Mouse (Mus musculus): ENCODE data around the gene Tmem170. TPM values are rescaled to one million over a fixed set of nuclear protein-coding genes. Genes with fewer than 3 reads are reported as not detected.

The Tmem170 gene
- polyA plus RNA-seq, 1 experiment, result 3.4 TPM

DNA sequence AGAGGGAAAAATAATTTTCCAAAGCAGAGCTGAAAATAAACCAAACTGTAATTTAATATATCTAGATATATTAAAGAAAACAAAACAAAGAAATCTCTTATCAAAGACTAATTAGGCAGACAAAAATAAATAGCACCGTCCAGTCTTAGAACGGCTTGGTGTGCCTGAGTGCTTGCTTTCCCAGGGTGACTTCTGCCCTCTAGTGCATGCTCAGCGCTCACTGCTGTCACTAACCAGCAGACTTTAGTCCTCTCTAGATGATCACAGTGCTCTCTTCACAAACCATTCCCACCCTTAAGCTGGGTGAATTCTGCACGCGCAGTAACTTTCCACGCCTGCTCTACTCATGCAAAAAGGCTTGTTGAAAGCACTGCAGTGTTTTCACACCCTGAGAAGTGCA lies 51.3 kb downstream of the Tmem170 start:
- Histone ChIP-seq H3K4me1 (ENCODE audit: control insufficient read depth, insufficient read depth, low read length) (peaks cover 2% of the 10 kb centered on the region; the same call in 1 of the 2 replicates), H3K4me3 (ENCODE audit: insufficient read depth, low read length) (no peak overlapping the region), H3K27ac (ENCODE audit: insufficient read depth, low read length) (no peak overlapping the region)
- TF ChIP-seq CTCF (IDR thresholded peaks at IDR 0.05; ENCODE audit: extremely low read depth, insufficient read depth, low read length), result peak; percentile 55
- TF ChIP-seq POLR2A (IDR thresholded peaks at IDR 0.05; ENCODE audit: extremely low read depth, insufficient read depth, low read length), result no peak

DNA sequence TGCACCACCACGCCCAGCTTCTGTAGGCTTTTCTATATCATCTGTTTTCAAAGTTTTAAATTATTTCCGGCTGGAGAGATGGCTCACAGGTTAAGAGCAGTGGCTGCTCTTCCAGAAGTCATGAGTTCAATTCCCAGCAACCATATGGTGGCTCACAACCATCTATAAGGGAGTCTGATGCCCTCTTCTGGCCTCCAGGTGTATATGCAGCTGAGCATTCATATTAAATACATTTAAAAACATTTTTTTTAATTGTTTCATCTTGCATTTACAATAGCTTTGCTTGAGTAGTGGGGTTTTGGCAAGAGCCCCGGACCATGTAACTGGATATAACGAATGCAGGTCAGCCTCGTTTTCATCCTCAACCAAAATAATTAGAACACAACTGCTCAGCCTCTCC lies 52.2 kb downstream of the Tmem170 start:
- peaks cover 2% of the 10 kb centered on the region; the same call in 1 of the 2 replicates for H3K4me1 ChIP-seq (ENCODE audit: control insufficient read depth, insufficient read depth, low read length)

GRCm38 (mm10) chr8:111821199-111821598 lies 55.4 kb downstream of the Tmem170 start:
- Histone ChIP-seq H3K27ac (ENCODE audit: insufficient read depth, low read length) (no peak overlapping the region), H3K4me1 (ENCODE audit: control insufficient read depth, insufficient read depth, low read length) (no peaks in the 10 kb centered on the region)
- TF ChIP-seq POLR2A (IDR thresholded peaks at IDR 0.05; ENCODE audit: extremely low read depth, insufficient read depth, low read length), result no peak
- TF ChIP-seq CTCF (IDR thresholded peaks at IDR 0.05; ENCODE audit: extremely low read depth, insufficient read depth, low read length), result no peak

More for the DNA sequence above, 52.2 kb downstream of the Tmem170 start:
- Histone ChIP-seq H3K4me3 (ENCODE audit: insufficient read depth, low read length) (no peak overlapping the region), H3K27ac (ENCODE audit: insufficient read depth, low read length) (no peak overlapping the region)
- TF ChIP-seq POLR2A (IDR thresholded peaks at IDR 0.05; ENCODE audit: extremely low read depth, insufficient read depth, low read length), result no peak
- TF ChIP-seq CTCF (IDR thresholded peaks at IDR 0.05; ENCODE audit: extremely low read depth, insufficient read depth, low read length), result no peak

DNA sequence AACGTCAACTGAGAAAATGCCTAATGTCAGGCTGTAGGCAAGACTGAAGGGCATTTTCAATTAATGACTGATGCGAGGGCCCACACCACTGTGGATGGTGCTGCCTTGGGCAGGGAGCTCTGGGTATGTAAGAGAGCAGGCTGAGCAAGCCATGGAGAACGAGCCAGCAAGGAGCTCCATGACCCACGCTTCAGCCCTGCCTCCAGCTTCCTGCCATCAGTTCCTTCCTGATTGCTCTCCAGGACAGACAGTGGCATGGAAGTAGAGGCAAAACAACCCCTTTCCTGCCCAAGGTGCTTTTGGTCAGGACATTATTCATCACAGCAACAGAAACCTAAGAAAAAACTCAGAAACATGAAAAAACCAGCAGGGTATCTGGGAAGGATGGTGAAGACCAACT lies 55.9 kb downstream of the Tmem170 start:
- H3K27ac ChIP-seq (ENCODE audit: insufficient read depth, low read length), result no peak overlapping the region
- TF ChIP-seq CTCF (IDR thresholded peaks at IDR 0.05; ENCODE audit: extremely low read depth, insufficient read depth, low read length) (no peak), POLR2A (IDR thresholded peaks at IDR 0.05; ENCODE audit: extremely low read depth, insufficient read depth, low read length) (no peak)
- H3K4me1 ChIP-seq (ENCODE audit: control insufficient read depth, insufficient read depth, low read length), result no peaks in the 10 kb centered on the region
- no peak overlapping the region for H3K4me3 ChIP-seq (ENCODE audit: insufficient read depth, low read length)

More at GRCm38 (mm10) chr8:111821199-111821598, 55.4 kb downstream of the Tmem170 start:
- no peak overlapping the region for H3K4me3 ChIP-seq (ENCODE audit: insufficient read depth, low read length)

DNA sequence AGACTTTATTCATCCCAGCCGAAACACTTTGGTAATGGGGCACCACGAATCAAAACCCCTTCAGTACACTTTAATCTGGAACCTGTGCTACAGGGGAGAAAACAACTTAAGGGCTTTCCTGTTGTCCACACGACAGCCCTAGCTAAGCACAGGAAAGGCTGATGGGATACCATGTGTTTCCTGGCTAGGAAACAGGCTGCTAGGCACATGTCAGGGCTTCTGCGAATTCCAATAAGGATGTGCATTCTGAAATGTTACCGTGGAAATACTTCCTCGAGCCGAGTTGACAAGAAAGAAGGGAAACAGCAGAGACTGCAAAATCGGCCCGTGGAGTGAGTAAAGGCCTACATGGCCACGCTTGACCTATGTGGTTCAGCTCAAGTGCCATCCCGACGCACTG lies 56.5 kb downstream of the Tmem170 start:
- Histone ChIP-seq H3K27ac (ENCODE audit: insufficient read depth, low read length) (no peak overlapping the region), H3K4me3 (ENCODE audit: insufficient read depth, low read length) (no peak overlapping the region), H3K4me1 (ENCODE audit: control insufficient read depth, insufficient read depth, low read length) (no peaks in the 10 kb centered on the region)
- TF ChIP-seq POLR2A (IDR thresholded peaks at IDR 0.05; ENCODE audit: extremely low read depth, insufficient read depth, low read length) (no peak), CTCF (IDR thresholded peaks at IDR 0.05; ENCODE audit: extremely low read depth, insufficient read depth, low read length) (no peak)

DNA sequence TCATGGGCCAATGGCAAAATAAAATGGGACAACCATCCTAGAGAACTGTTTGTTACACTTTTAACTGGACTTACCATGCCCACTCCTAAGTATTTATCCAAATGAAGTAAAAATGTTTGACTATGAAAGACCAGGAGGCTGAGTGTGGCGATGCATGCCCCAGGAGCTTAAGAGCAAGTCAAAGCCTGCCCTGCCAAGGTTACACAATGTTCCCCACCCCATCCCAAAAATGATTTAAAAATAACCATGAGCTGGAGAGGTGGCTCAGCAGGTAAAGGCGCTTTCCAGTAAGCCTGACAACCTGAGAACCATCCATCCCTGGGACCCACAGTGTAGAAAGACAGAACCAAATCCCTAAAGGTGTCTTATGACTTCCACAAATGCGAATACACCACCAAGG lies 58.0 kb downstream of the Tmem170 start:
- Histone ChIP-seq H3K27ac (ENCODE audit: insufficient read depth, low read length) (no peak overlapping the region), H3K4me3 (ENCODE audit: insufficient read depth, low read length) (no peak overlapping the region), H3K4me1 (ENCODE audit: control insufficient read depth, insufficient read depth, low read length) (no peaks in the 10 kb centered on the region)
- TF ChIP-seq CTCF (IDR thresholded peaks at IDR 0.05; ENCODE audit: extremely low read depth, insufficient read depth, low read length) (no peak), POLR2A (IDR thresholded peaks at IDR 0.05; ENCODE audit: extremely low read depth, insufficient read depth, low read length) (no peak)

DNA sequence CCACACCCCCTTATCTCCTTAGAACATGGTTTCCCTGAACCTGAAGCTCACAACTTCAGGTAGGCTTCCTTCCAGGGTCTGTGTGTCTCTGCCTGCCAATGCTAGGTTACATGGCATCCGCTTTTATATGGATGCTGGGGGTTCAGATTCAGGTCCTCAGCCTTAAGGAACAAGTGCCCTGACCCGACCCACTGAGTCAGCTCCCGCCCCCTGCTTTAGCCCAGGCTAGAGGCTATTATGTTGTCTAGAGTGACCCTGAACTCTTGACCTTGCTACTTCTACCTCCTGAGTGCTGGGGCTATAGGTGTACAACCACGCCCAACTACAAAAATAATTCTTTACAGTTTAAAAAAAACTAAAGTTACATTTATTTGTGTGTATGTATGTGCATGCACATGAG lies 61.5 kb downstream of the Tmem170 start:
- Histone ChIP-seq H3K4me1 (ENCODE audit: control insufficient read depth, insufficient read depth, low read length) (peaks cover 3% of the 10 kb centered on the region; the same call in 1 of the 2 replicates), H3K27ac (ENCODE audit: insufficient read depth, low read length) (no peak overlapping the region), H3K4me3 (ENCODE audit: insufficient read depth, low read length) (no peak overlapping the region)
- TF ChIP-seq CTCF (IDR thresholded peaks at IDR 0.05; ENCODE audit: extremely low read depth, insufficient read depth, low read length), result no peak
- TF ChIP-seq POLR2A (IDR thresholded peaks at IDR 0.05; ENCODE audit: extremely low read depth, insufficient read depth, low read length), result no peak

- TF ChIP-seq POLR2A (IDR thresholded peaks at IDR 0.05; ENCODE audit: extremely low read depth, insufficient read depth, low read length) (no peak), CTCF (IDR thresholded peaks at IDR 0.05; ENCODE audit: extremely low read depth, insufficient read depth, low read length) (no peak)
- no peak overlapping the region for H3K4me3 ChIP-seq (ENCODE audit: insufficient read depth, low read length)
- H3K4me1 ChIP-seq (ENCODE audit: control insufficient read depth, insufficient read depth, low read length), result peaks cover 3% of the 10 kb centered on the region; the same call in 1 of the 2 replicates
- no peak overlapping the region for H3K27ac ChIP-seq (ENCODE audit: insufficient read depth, low read length)
Measured at GRCm38 (mm10) chr8:111813818-111814217, 62.7 kb downstream of the Tmem170 start.

Other genes starting within 250 kb of the Tmem170 start
- 21.2 and 21.6 TPM in 2 replicates for gene Ldhd, start 246.4 kb downstream of the Tmem170 start, polyA plus RNA-seq (2012; rRNA removed)
- gene Zfp1, start 233.3 kb downstream of the Tmem170 start, polyA plus RNA-seq (2012; rRNA removed), result 27.0 and 28.7 TPM in 2 replicates
- gene Ctrb1, start 185.7 kb downstream of the Tmem170 start, polyA plus RNA-seq (2012; rRNA removed), result 0.25 TPM in 1 of 2 replicates, not detected in the other
- gene Bcar1, start 132.9 kb downstream of the Tmem170 start, polyA plus RNA-seq (2012; rRNA removed), result 52.3 and 56.5 TPM in 2 replicates
- 78.9 and 87.7 TPM in 2 replicates for gene Cfdp1, start 22.5 kb downstream of the Tmem170 start, polyA plus RNA-seq (2012; rRNA removed)
- gene Chst5, start 33.7 kb upstream of the Tmem170 start, polyA plus RNA-seq (2012; rRNA removed), result 1.2 and 1.4 TPM in 2 replicates
- 10.6 and 11.8 TPM in 2 replicates for gene Tmem231, start 57.1 kb upstream of the Tmem170 start, polyA plus RNA-seq (2012; rRNA removed)
- 208 and 226 TPM in 2 replicates for gene Gabarapl2, start 64.0 kb upstream of the Tmem170 start, polyA plus RNA-seq (2012; rRNA removed)
- gene Adat1, start 115.6 kb upstream of the Tmem170 start, polyA plus RNA-seq (2012; rRNA removed), result 8.1 and 8.3 TPM in 2 replicates
- gene Kars, start 134.6 kb upstream of the Tmem170 start, polyA plus RNA-seq (2012; rRNA removed), result 64.7 and 66.6 TPM in 2 replicates
- 28.4 and 28.7 TPM in 2 replicates for gene Terf2ip, start 134.6 kb upstream of the Tmem170 start, polyA plus RNA-seq (2012; rRNA removed)
- 0.06 TPM in 1 of 2 replicates, not detected in the other for gene Gm6793, start 138.3 kb upstream of the Tmem170 start, polyA plus RNA-seq (2012; rRNA removed)

Measured in cortical plate, adult 2 months (tissue).